Mouse (Mus musculus): ENCODE data around the gene Pgls. TPM values are rescaled to one million over a fixed set of nuclear protein-coding genes. Genes with fewer than 3 reads are reported as not detected.

The Pgls gene
- total and polyA plus RNA-seq, 2 experiments = 111 to 119 TPM

DNA sequence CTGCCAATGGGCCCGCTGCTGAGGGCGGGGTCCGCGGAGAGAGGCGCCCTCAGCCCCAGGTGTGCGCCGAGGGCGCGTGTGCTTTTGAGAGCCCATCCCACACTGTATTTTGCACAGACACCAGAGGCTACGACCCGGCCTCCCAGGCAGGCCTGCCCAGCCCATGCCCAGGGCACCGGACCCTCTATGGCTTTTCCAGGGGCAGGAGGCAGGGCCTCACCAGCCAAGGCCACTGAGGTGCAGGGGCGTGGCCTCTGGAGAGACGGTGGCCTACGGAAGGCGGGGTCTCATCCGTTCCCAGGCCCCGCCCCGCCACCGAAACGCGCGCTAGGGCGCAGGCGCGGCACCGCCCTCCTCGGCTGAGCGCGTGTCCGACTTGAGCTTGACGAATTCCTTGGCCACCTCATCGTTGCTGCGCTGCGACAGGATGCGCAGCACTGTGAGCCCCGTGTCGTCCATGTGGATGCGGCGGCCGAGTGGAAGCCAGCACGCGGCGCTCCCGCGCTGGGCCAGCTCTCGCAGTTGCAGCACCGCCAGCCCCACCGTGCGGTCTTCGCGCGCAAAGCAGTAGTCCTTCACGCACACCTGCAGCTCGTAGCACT is 37.2 kb downstream of the Pgls start:
- H3K36me3 ChIP-seq (ENCODE audit: control insufficient read depth, insufficient read depth, low read length) = 0 out of 2 replicates have a peak, but pooled peaks cover under 1% of the 10 kb centered on the region
- H3K4me3 ChIP-seq (ENCODE audit: insufficient read depth, low read depth, low read length) = peak overlapping the region; percentile 62
- H3K4me1 ChIP-seq (ENCODE audit: control insufficient read depth, insufficient read depth, low read length) = peaks cover 4% of the 10 kb centered on the region; the same call in 1 of the 2 replicates
- H3K79me2 ChIP-seq (ENCODE audit: control insufficient read depth, insufficient read depth, low read length) = no peaks in the 10 kb centered on the region
- H3K27me3 ChIP-seq (ENCODE audit: control insufficient read depth, insufficient read depth, low read length) = 0 out of 2 replicates have a peak, but pooled peaks cover 3% of the 10 kb centered on the region
- WGBS = 2% methylated on average over 55 of the region's 55 CpGs
- no peak overlapping the region for H3K27ac ChIP-seq (replicated peaks; ENCODE audit: insufficient read depth, low read depth, low read length)
- TF ChIP-seq POLR2A (IDR thresholded peaks at IDR 0.05; ENCODE audit: extremely low read depth, insufficient read depth, low read length) = no peak
- TF ChIP-seq CTCF (IDR thresholded peaks at IDR 0.05; ENCODE audit: low read depth, low read length) = no peak
- peak overlapping the region; percentile 55 for H3K9ac ChIP-seq (ENCODE audit: low read depth, low read length)
- DNase-seq (ENCODE audit: extremely low read depth, low read depth, low spot score) = peak; percentile 54

DNA sequence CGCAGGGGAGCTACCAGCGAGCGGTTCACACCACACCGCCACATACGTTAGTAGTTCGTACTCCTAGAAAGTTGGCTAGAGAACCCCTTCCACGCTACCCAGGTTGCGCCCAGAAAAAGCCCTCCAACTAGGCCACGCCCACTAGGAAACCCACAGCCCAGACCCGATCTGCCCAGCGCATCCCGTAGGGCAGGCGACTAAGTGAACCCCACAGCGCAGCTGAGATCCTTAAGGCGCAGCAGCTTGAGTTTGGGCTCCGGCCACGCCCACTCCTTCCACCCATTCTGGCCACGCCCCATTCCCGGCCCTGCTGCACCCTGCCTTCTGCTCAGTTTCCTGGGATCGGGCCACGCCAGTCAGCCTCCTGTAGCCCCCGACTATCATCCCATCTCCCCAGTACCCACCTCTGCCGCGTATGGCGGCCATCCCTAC is 37.8 kb downstream of the Pgls start:
- WGBS = 12% methylated on average over 25 of the region's 25 CpGs

DNA sequence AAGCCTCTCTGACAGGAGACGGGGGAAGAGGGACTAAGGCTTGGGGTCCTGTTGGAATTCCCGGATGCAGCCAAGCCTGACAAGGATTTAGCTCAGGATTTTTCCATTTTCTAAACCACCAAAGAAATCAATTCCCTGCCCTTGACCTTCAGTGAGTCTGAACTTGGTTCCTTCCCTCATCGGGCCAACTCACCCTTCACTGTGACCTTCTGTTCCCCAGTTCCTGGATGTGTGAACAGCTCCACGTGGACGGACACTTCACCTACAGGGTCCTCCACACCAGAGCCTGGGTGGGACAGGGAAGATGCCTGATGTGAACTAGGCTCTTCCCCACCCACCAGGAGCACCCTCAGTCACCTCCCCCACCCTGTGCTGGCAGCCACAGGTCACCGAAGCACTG is 38.8 kb downstream of the Pgls start:
- Histone ChIP-seq H3K4me1 (ENCODE audit: control insufficient read depth, insufficient read depth, low read length) (peaks cover 4% of the 10 kb centered on the region; the same call in 1 of the 2 replicates), H3K36me3 (ENCODE audit: control insufficient read depth, insufficient read depth, low read length) (no peaks in the 10 kb centered on the region), H3K4me3 (ENCODE audit: insufficient read depth, low read depth, low read length) (no peak overlapping the region), H3K79me2 (ENCODE audit: control insufficient read depth, insufficient read depth, low read length) (no peaks in the 10 kb centered on the region), H3K27ac (replicated peaks; ENCODE audit: insufficient read depth, low read depth, low read length) (no peak overlapping the region), H3K27me3 (ENCODE audit: control insufficient read depth, insufficient read depth, low read length) (0 out of 2 replicates have a peak, but pooled peaks cover 3% of the 10 kb centered on the region), H3K9ac (ENCODE audit: low read depth, low read length) (no peak overlapping the region)
- no peak for TF ChIP-seq CTCF (IDR thresholded peaks at IDR 0.05; ENCODE audit: low read depth, low read length)
- TF ChIP-seq POLR2A (IDR thresholded peaks at IDR 0.05; ENCODE audit: extremely low read depth, insufficient read depth, low read length) = no peak
- 63% methylated on average over 6 of the region's 6 CpGs for WGBS
- peak; percentile 15 for DNase-seq (ENCODE audit: extremely low read depth, low read depth, low spot score)

More for the DNA sequence above, 37.8 kb downstream of the Pgls start:
- 0 out of 2 replicates have a peak, but pooled peaks cover 3% of the 10 kb centered on the region for H3K27me3 ChIP-seq (ENCODE audit: control insufficient read depth, insufficient read depth, low read length)
- no peaks in the 10 kb centered on the region for H3K36me3 ChIP-seq (ENCODE audit: control insufficient read depth, insufficient read depth, low read length)
- peak overlapping the region; percentile 45; the same call in 1 of the 2 replicates for H3K4me3 ChIP-seq (ENCODE audit: insufficient read depth, low read depth, low read length)
- H3K79me2 ChIP-seq (ENCODE audit: control insufficient read depth, insufficient read depth, low read length) = no peaks in the 10 kb centered on the region
- 0 out of 2 replicates have a peak overlapping the region, but pooled peaks have one; percentile 33 for H3K9ac ChIP-seq (ENCODE audit: low read depth, low read length)
- H3K4me1 ChIP-seq (ENCODE audit: control insufficient read depth, insufficient read depth, low read length) = peaks cover 4% of the 10 kb centered on the region; the same call in 1 of the 2 replicates
- TF ChIP-seq POLR2A (IDR thresholded peaks at IDR 0.05; ENCODE audit: extremely low read depth, insufficient read depth, low read length) (no peak), CTCF (IDR thresholded peaks at IDR 0.05; ENCODE audit: low read depth, low read length) (no peak)
- H3K27ac ChIP-seq (replicated peaks; ENCODE audit: insufficient read depth, low read depth, low read length) = no peak overlapping the region; the same call in 1 of the 2 replicates
- peak; percentile 13 for DNase-seq (ENCODE audit: extremely low read depth, low read depth, low spot score)

DNA sequence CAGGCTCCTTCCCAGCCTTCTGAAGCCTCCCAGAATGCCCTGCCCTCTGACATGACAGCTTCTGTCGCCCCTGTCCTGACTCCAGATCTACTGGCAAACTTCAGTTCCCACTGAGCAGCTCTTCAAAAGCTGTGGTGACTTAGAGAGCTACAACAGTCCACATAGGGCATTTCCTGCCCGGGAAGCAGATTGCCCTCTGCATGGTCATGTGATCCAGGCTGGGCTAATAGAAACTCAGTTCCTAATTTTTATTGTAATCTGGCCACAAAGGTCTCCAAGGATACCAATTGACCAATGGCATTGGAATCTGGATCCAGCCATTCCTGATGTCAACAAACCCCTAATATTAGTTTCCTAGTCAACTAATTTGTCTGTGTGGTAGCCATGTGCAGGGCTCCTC is 39.9 kb downstream of the Pgls start:
- H3K27ac ChIP-seq (replicated peaks; ENCODE audit: insufficient read depth, low read depth, low read length) = no peak overlapping the region
- WGBS = 58% methylated on average over 2 of the region's 2 CpGs
- H3K9ac ChIP-seq (ENCODE audit: low read depth, low read length) = no peak overlapping the region
- H3K4me3 ChIP-seq (ENCODE audit: insufficient read depth, low read depth, low read length) = no peak overlapping the region
- H3K4me1 ChIP-seq (ENCODE audit: control insufficient read depth, insufficient read depth, low read length) = peaks cover 4% of the 10 kb centered on the region; the same call in 1 of the 2 replicates
- peak; percentile 8 for DNase-seq (ENCODE audit: extremely low read depth, low read depth, low spot score)
- TF ChIP-seq CTCF (IDR thresholded peaks at IDR 0.05; ENCODE audit: low read depth, low read length) (no peak), POLR2A (IDR thresholded peaks at IDR 0.05; ENCODE audit: extremely low read depth, insufficient read depth, low read length) (no peak)
- H3K36me3 ChIP-seq (ENCODE audit: control insufficient read depth, insufficient read depth, low read length) = no peaks in the 10 kb centered on the region
- 0 out of 2 replicates have a peak, but pooled peaks cover 3% of the 10 kb centered on the region for H3K27me3 ChIP-seq (ENCODE audit: control insufficient read depth, insufficient read depth, low read length)
- H3K79me2 ChIP-seq (ENCODE audit: control insufficient read depth, insufficient read depth, low read length) = no peaks in the 10 kb centered on the region

DNA sequence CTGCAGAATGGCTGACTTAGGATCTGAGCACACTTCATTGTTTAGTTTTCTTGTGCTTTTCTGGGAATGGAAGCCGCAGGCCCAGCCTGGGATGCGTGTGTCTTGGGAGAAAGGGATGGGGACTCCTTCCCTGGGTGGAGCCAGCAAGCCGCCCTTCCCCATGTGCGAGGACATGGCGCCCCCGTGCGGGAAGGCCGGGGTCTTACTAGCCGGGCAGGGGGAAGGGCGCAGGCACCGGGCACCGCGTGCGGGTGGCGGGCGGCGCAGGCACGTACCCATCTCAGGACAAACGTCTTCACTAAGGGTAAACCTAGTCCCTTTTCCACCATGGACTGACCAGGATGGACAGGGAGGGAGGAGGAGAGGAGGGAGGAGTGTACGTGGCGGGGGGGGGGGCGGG is 41.2 kb downstream of the Pgls start:
- no peaks in the 10 kb centered on the region for H3K36me3 ChIP-seq (ENCODE audit: control insufficient read depth, insufficient read depth, low read length)
- no peak overlapping the region for H3K27ac ChIP-seq (replicated peaks; ENCODE audit: insufficient read depth, low read depth, low read length)
- H3K27me3 ChIP-seq (ENCODE audit: control insufficient read depth, insufficient read depth, low read length) = 0 out of 2 replicates have a peak, but pooled peaks cover 3% of the 10 kb centered on the region
- TF ChIP-seq CTCF (IDR thresholded peaks at IDR 0.05; ENCODE audit: low read depth, low read length) (peak; percentile 65), POLR2A (IDR thresholded peaks at IDR 0.05; ENCODE audit: extremely low read depth, insufficient read depth, low read length) (no peak)
- H3K79me2 ChIP-seq (ENCODE audit: control insufficient read depth, insufficient read depth, low read length) = no peaks in the 10 kb centered on the region
- 20% methylated on average over 19 of the region's 22 CpGs for WGBS
- no peaks in the 10 kb centered on the region; the same call in 1 of the 2 replicates for H3K4me1 ChIP-seq (ENCODE audit: control insufficient read depth, insufficient read depth, low read length)
- H3K4me3 ChIP-seq (ENCODE audit: insufficient read depth, low read depth, low read length) = no peak overlapping the region
- DNase-seq (ENCODE audit: extremely low read depth, low read depth, low spot score) = no peak
- no peak overlapping the region for H3K9ac ChIP-seq (ENCODE audit: low read depth, low read length)

Measured in liver, adult 2 months (tissue).